Mouse (Mus musculus): ENCODE measurements around the gene Shmt1.

DNA sequence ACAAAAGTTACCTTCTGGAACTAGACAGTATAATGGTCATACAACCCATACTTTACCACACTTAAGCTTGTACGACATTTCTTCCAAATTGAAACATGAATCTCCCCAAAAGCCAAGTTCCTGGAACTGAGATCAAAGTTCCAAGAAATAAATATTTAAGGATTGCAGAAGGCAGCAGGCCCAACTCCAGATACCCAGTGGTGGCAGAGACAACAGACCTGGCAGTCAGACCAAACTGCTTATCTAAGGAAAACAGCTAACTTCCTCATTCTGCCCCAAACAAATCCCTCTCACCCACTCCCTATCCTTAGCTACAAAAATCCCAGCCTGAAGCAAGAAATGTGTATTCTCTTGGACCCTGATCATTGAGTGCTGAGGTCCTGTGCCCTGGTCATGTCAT, 36.7 kb downstream of the Shmt1 start:
- TF ChIP-seq POLR2A (IDR thresholded peaks at IDR 0.05; ENCODE audit: borderline replicate concordance, insufficient read depth, low read length) (no peak), CTCF (IDR thresholded peaks at IDR 0.05; ENCODE audit: borderline replicate concordance, insufficient read depth, low read depth, low read length) (no peak)

Measured in cerebellum, adult 2 months (tissue).